Mouse (Mus musculus) forebrain, embryonic 14.5 days (tissue): ENCODE data around the gene Igf2. TPM values are rescaled to one million over a fixed set of nuclear protein-coding genes. Genes with fewer than 3 reads are reported as not detected.

Source experiments
- ATAC-seq: fragments of 200-750 bp; cut with Nextera tagmentation; 2 replicates; pipeline ENCODE4 v1.8.0; 2017; ENCODE audit warnings: mild to moderate bottlenecking, moderate library complexity
- DNase-seq: peaks from one replicate; pipeline ENCODE4 v3.0.0-alpha.2; 2015; ENCODE audit warnings: low spot score
- H3K27ac ChIP-seq: fragments of 300-500 bp; sonication (generic); 2 replicates; pipeline ENCODE4 v1.5.1; 2014; ENCODE audit warnings: low read depth, mild to moderate bottlenecking, control low read depth, low read length, moderate library complexity
- H3K27me3 ChIP-seq: fragments of 300-500 bp; sonication (generic); replicated peaks from 2 replicates; pipeline ENCODE4 v1.6.1; 2014; ENCODE audit warnings: low read length, control low read depth, mixed read lengths; ENCODE audit not compliant: control insufficient read depth, insufficient read depth
- H3K36me3 ChIP-seq: fragments of 300-500 bp; sonication (generic); 2 replicates; pipeline ENCODE4 v1.6.1; 2014; ENCODE audit warnings: low read length, control low read depth; ENCODE audit not compliant: control insufficient read depth, insufficient read depth
- H3K4me1 ChIP-seq: fragments of 300-500 bp; sonication (generic); 2 replicates; pipeline ENCODE4 v1.6.1; 2014; ENCODE audit warnings: antibody characterized with exemption, low read length, control low read depth; ENCODE audit not compliant: control insufficient read depth, insufficient read depth
- H3K4me2 ChIP-seq: fragments of 300-500 bp; sonication (generic); 2 replicates; pipeline ENCODE4 v1.6.1; 2014; ENCODE audit warnings: mild to moderate bottlenecking, control low read depth, low read length
- H3K4me3 ChIP-seq: fragments of 300-500 bp; sonication (generic); 2 replicates; pipeline ENCODE4 v1.5.1; 2014; ENCODE audit warnings: low read depth, low read length, control low read depth
- H3K9ac ChIP-seq: fragments of 300-500 bp; sonication (generic); 2 replicates; pipeline ENCODE4 v1.6.1; 2014; ENCODE audit warnings: mild to moderate bottlenecking, low read length, control low read depth, moderate library complexity
- H3K9me3 ChIP-seq: fragments of 300-500 bp; sonication (generic); replicated peaks from 2 replicates; pipeline ENCODE4 v1.6.1; 2016; ENCODE audit warnings: low read length, control low read depth, mixed read lengths; ENCODE audit not compliant: control insufficient read depth
- WGBS: fragments of 180-500 bp; shearing (Covaris S2); extraction: QIAGEN DNeasy Blood & Tissue Kit; methylation state at CpG from one replicate; pipeline ENCODE4 v1.1.7; 2014; 5-methylcytosine and 5-hydroxymethylcytosine counted together
- microRNA counts: library from miRNA; unstranded; fragments of <30 nt; microRNA quantifications from one replicate; lab custom pipeline; 2016
- microRNA-seq: library from miRNA; unstranded; fragments of <30 nt; microRNA quantifications from one replicate; pipeline ENCODE4, GENCODE M21; 2016
- polyA plus RNA-seq: library from polyadenylated mRNA; unstranded; fragments of >200 nt; fragmentation: Nextera tagmentation; extraction: Ambion mirVana; gene quantifications from 2 replicates; pipeline ENCODE4 v1.2.1, GENCODE M21; 2014

The Igf2 gene
- polyA plus RNA-seq, 1 experiment from 2014 or later = 74.0 TPM

DNA sequence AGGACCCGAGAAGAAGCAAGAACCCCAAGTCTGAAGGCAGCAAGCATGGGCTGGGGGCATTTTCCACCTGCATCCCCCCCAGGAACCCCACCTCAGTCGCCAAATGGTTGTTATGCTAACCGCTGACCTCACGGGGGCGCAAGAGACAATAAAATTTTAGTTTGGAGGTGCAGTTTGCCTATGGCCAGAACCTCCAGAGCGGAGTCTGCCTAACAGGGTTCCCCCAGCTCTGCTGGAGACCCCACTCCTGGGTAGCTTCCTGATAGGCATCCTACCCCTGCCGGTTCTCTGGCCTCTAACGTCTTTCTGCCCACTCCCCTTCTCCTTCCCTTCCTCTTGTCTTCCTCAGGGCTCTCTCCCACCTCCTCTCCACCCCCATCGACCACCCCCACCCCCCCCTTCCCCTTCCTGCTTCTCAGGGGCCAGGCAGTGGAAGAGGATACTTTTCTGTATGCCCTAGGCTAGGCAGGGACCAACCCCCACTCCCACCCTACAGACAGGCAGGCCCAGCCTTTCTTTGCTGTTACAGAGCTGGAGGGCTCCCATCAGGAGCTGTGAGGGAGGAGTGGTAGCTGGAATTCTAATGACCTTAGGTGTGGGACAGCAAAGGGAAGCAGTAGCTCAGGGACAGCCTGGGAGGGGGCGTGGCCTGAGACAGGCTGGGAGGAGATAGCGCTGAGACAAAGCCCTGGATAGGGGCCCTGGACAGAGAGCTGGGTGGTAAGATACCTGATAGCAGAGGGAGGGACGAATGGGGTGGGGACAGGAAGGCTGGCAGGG lies 55.8 kb downstream of the Igf2 start:
- Histone ChIP-seq H3K4me1 (peaks cover 2% of the 10 kb centered on the region; the same call in 1 of the 2 replicates), H3K4me2 (peak overlapping the region; percentile 38), H3K27me3 (no peaks in the 10 kb centered on the region), H3K27ac (peak overlapping the region; percentile 21; the same call in 1 of the 2 replicates), H3K9ac (no peak overlapping the region; the same call in 1 of the 2 replicates), H3K9me3 (no peaks in the 10 kb centered on the region), H3K4me3 (no peak overlapping the region), H3K36me3 (no peaks in the 10 kb centered on the region)
- peak; percentile 89 for ATAC-seq
- DNase-seq = peak; percentile 80
- under 1% methylated on average over 12 of the region's 12 CpGs for WGBS

DNA sequence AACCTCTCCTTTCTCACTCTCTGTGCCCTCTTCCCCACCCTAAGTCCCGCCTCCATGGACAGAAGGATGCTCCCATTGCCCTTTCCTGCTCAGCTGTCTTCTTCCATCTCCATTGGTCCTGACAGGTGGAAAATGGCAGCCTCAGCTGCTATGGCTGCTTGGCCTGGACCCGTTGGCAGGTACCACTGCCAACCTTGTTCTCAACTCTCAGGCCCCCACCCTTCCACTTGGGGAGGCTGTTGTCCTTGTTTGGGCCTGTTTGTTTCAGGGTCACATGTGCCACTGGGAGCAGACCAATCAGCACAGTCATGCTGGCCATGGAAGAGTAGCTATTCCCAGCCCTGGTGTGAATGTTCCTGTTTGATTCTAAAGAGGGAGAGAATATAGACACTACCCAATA lies 65.7 kb downstream of the Igf2 start:
- DNase-seq = no peak
- Histone ChIP-seq H3K4me3 (no peak overlapping the region), H3K27ac (no peak overlapping the region), H3K4me1 (no peaks in the 10 kb centered on the region), H3K9ac (no peak overlapping the region), H3K27me3 (no peaks in the 10 kb centered on the region), H3K4me2 (no peak overlapping the region), H3K9me3 (no peaks in the 10 kb centered on the region), H3K36me3 (no peaks in the 10 kb centered on the region)
- WGBS = 81% methylated on average over 2 of the region's 2 CpGs
- ATAC-seq = no peak

MicroRNAs encoded within 50 kb of the gene (microRNA counts, 519-probe panel; counts per million panel counts)
- microRNA mmu-miR-483 (lab: Ali Mortazavi, UCI) = not detected

Small RNA genes lying within 50 kb of the gene (microRNA-seq; reads per million reads assigned to microRNA genes)
- 69.5 reads per million, percentile 53 among the genes with 10 or more reads in this experiment for gene Mir483

Other genes with a start within 250 kb of the Igf2 start
- gene Syt8, start 232.0 kb downstream of the Igf2 start, polyA plus RNA-seq = not detected in 2 replicates
- 0.67 and 0.82 TPM in 2 replicates for gene Tnni2, start 225.0 kb downstream of the Igf2 start, polyA plus RNA-seq
- 5.8 and 5.9 TPM in 2 replicates for gene Lsp1, start 206.0 kb downstream of the Igf2 start, polyA plus RNA-seq
- 0.42 and 0.53 TPM in 2 replicates for gene Tnnt3, start 168.0 kb downstream of the Igf2 start, polyA plus RNA-seq
- 21.7 and 28.7 TPM in 2 replicates for gene Mrpl23, start 134.1 kb downstream of the Igf2 start, polyA plus RNA-seq
- not detected in 2 replicates for gene Gm49394, start 3.1 kb upstream of the Igf2 start, polyA plus RNA-seq
- 0.83 TPM in 1 of 2 replicates, not detected in the other for gene Ins2, start 76.6 kb upstream of the Igf2 start, polyA plus RNA-seq